Mouse (Mus musculus) activated CD4-positive, CD25-positive, alpha-beta regulatory T cell (primary cell): Measurements from ENCODE around the gene Gm8281. TPM values are rescaled to one million over a fixed set of nuclear protein-coding genes. Genes with fewer than 3 reads are reported as not detected.

Experiments
- polyA plus RNA-seq, 2 experiments: library from polyadenylated mRNA; unstranded; fragments of 100-300 nt; shearing (Covaris generic); gene quantifications; one replicate each; pipeline ENCODE4 v1.2.1; 2017

Gm8281 gene
- polyA plus RNA-seq, result 1 to 10 TPM; 1.2 to 3.8 TPM

GRCm38 (mm10) chr14:5070611-5071490 is at the start of gene Gm8281:
Gm8281 (plus strand) TSS chr14:5071040.

GRCm38 (mm10) chr14:5050329-5050728 is 20.5 kb upstream of the Gm8281 start, which contains the start of gene 4930555G01Rik:
4930555G01Rik (plus strand) TSS chr14:5050629.

GRCm38 (mm10) chr14:5131219-5131618 is 60.4 kb downstream of the Gm8281 start, which contains the start of gene Gm8279:
Gm8279 (plus strand) TSS chr14:5131519.

Other genes starting within 250 kb of the Gm8281 start
- gene Gm3269, start 232.9 kb upstream of the Gm8281 start, polyA plus RNA-seq, result not detected
- gene Gm3264, start 215.5 kb upstream of the Gm8281 start, polyA plus RNA-seq, result under 1 TPM in 1 of 2 experiments, not detected in 1; 0.24 TPM
- gene Gm3278, start 178.6 kb upstream of the Gm8281 start, polyA plus RNA-seq, result not detected
- gene Gm8297, start 87.1 kb upstream of the Gm8281 start, polyA plus RNA-seq, result under 1 TPM in 1 of 2 experiments, not detected in 1; 0.44 TPM
- gene Gm3298, start 55.1 kb upstream of the Gm8281 start, polyA plus RNA-seq, result not detected
- under 1 TPM in 1 of 2 experiments, not detected in 1; 0.28 TPM for gene 4930555G01Rik, start 20.4 kb upstream of the Gm8281 start, polyA plus RNA-seq
- gene Gm8279, start 60.5 kb downstream of the Gm8281 start, polyA plus RNA-seq, result under 1 TPM in 1 of 2 experiments, not detected in 1; 0.18 TPM
- not detected for gene Gm3317, start 93.5 kb downstream of the Gm8281 start, polyA plus RNA-seq
- gene Gm8271, start 114.8 kb downstream of the Gm8281 start, polyA plus RNA-seq, result not detected
- not detected for gene Gm3526, start 189.5 kb downstream of the Gm8281 start, polyA plus RNA-seq